ENCODE assay signal across 18 mouse cellular contexts in the genomic region with DNA sequence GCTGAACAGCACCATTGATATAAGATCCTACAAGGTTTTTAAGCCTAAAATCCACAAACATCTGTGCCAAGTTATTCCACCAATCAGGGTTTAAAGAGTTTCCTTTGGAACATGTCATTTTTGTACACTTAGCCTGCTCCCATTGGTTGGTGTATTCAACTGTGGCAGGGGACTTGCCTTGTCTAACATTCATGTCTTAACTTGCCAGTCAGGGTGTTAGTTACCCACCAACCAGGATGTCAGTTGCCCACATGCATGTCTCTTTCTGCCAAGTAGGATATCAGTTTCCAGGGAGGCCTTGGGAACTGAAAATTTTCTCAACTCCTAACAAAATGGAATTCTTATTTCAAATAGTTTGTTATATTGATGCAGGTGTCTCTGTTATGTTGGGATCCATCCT. TPM values are rescaled to one million over a fixed set of nuclear protein-coding genes. Genes with fewer than 3 reads are reported as not detected.
"Had no signal": no experiment of that assay in that cellular context is flagged by ENCODE, and none has a peak within 500 bp of the region (broad histone marks: within the 10 kb centered on the region; RNA-seq: fewer than 3 reads in every experiment).

No protein-coding gene starts in this region.

- H3K36me3 ChIP-seq: neural tube, embryonic 13.5 days; neural tube, embryonic 15.5 days; stomach, embryonic 15.5 days had no signal

- H3K4me3 ChIP-seq: neural tube, embryonic 13.5 days; neural tube, embryonic 15.5 days; stomach, embryonic 15.5 days had no signal

- DNase-seq: retina, postnatal 1 day; right cerebral cortex, adult 18-20 months; right cerebral cortex, postnatal 14 days; right cerebral cortex, postnatal 25 days; right cerebral cortex, postnatal 4 days; spleen, adult 18-20 months; thymus, adult 18-20 months; thymus, adult 2 months; thymus, postnatal 14 days; thymus, postnatal 25 days; thymus, postnatal 36 days; thymus, postnatal 4 days had no signal

- H3K9ac ChIP-seq: neural tube, embryonic 13.5 days; neural tube, embryonic 15.5 days; stomach, embryonic 15.5 days had no signal

- H3K27me3 ChIP-seq: neural tube, embryonic 13.5 days; neural tube, embryonic 15.5 days; stomach, embryonic 15.5 days had no signal

- H3K4me2 ChIP-seq: neural tube, embryonic 13.5 days; neural tube, embryonic 15.5 days; stomach, embryonic 15.5 days had no signal

- H3K27ac ChIP-seq: neural tube, embryonic 13.5 days; neural tube, embryonic 15.5 days; stomach, embryonic 15.5 days; stomach, postnatal 0 days had no signal

- H3K4me1 ChIP-seq: neural tube, embryonic 13.5 days; neural tube, embryonic 15.5 days; stomach, embryonic 15.5 days had no signal

- H3K9me3 ChIP-seq: neural tube, embryonic 13.5 days; neural tube, embryonic 15.5 days; stomach, embryonic 15.5 days had no signal

RNA-seq across cellular contexts. Expression of gene Fcgr4, which starts 13.1 kb away (rescaled TPM):
- polyA plus RNA-seq: neural tube, embryonic 13.5 days; neural tube, embryonic 14.5 days; testis, adult 2 months had no signal
